12 mouse cellular contexts compared by ENCODE assay signal in the genomic region with DNA sequence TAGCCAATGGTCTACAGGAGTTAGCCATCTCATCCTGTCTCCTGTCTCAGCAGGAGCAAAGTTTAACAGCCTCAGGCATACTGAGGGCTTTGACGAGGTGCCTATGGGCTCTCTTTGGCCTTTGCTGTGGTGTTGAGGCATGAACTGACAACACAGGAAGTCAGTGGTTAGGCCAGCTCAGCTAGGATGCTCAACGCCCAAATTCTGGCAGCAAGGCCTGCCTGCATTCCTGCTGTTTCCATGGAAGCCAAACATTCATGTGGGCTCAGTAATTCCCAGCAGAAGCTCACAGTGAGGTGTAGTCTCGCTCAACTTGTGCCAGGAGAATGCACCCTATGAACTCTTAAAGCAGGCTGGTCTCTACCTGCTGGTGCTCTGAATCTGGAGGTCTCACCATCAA. TPM values are rescaled to one million over a fixed set of nuclear protein-coding genes. Genes with fewer than 3 reads are reported as not detected.
DNase-seq lines count a peak whose midpoint lies in the region; ATAC-seq and TF ChIP-seq lines count a peak whose summit lies in the region.
"Had no signal": no experiment of that assay in that cellular context is flagged by ENCODE, and none has a peak within 500 bp of the region (broad histone marks: within the 10 kb centered on the region; RNA-seq: fewer than 3 reads in every experiment).

No protein-coding gene starts in this region.

- H3K9me3 ChIP-seq in limb, embryonic 14.5 days (ENCODE audit: control insufficient read depth, low read length) = no peaks in the 10 kb centered on the region; the same call in 1 of the 2 replicates
- no peaks in the 10 kb centered on the region for H3K9me3 ChIP-seq in limb, embryonic 10.5 days (replicated peaks)
- H3K9me3 ChIP-seq: embryonic facial prominence, embryonic 13.5 days had no signal

- DNase-seq in gastrocnemius, postnatal 25 days = peak; percentile 6
- no peak for DNase-seq in gastrocnemius, postnatal 36 days
- DNase-seq in limb, embryonic 14.5 days (ENCODE audit: low spot score) = peak; percentile 59
- DNase-seq in limb, embryonic 10.5 days (ENCODE audit: low spot score) = no peak
- DNase-seq in R1 (ENCODE audit: low read depth, low spot score) = peak; percentile 28
- DNase-seq in lung, postnatal 36 days = peak; percentile 3
- DNase-seq in kidney, postnatal 4 days = no peak
- DNase-seq: kidney, postnatal 36 days had no signal

- no peak overlapping the region for H3K9ac ChIP-seq in limb, embryonic 14.5 days (ENCODE audit: low read depth, low read length, severe bottlenecking)
- H3K9ac ChIP-seq: embryonic facial prominence, embryonic 13.5 days; heart, embryonic 13.5 days had no signal

- no peaks in the 10 kb centered on the region for H3K27me3 ChIP-seq in limb, embryonic 14.5 days (ENCODE audit: control insufficient read depth, insufficient read depth, low read length)
- no peaks in the 10 kb centered on the region for H3K27me3 ChIP-seq in limb, embryonic 10.5 days (ENCODE audit: low read depth, poor library complexity, severe bottlenecking)
- H3K27me3 ChIP-seq: embryonic facial prominence, embryonic 13.5 days; heart, embryonic 13.5 days had no signal

- H3K4me3 ChIP-seq in limb, embryonic 14.5 days (replicated peaks; ENCODE audit: low read length) = no peak overlapping the region
- no peak overlapping the region for H3K4me3 ChIP-seq in limb, embryonic 10.5 days
- H3K4me3 ChIP-seq: embryonic facial prominence, embryonic 13.5 days; heart, embryonic 13.5 days had no signal

- no peak overlapping the region for H3K4me2 ChIP-seq in limb, embryonic 14.5 days (replicated peaks; ENCODE audit: low read depth, low read length, severe bottlenecking)
- H3K4me2 ChIP-seq: embryonic facial prominence, embryonic 13.5 days; heart, embryonic 13.5 days had no signal

- H3K27ac ChIP-seq in limb, embryonic 14.5 days (replicated peaks; ENCODE audit: low read depth, low read length) = no peak overlapping the region
- no peak overlapping the region for H3K27ac ChIP-seq in limb, embryonic 10.5 days
- H3K27ac ChIP-seq: embryonic facial prominence, embryonic 13.5 days; heart, embryonic 13.5 days had no signal

- intact Hi-C loops in gastrocnemius, postnatal 36 days (cut with DNase I) = no loop called here

- 46% methylated on average over 3 of the region's 3 CpGs for WGBS in limb, embryonic 14.5 days
- 57% methylated on average over 3 of the region's 3 CpGs for WGBS in limb, embryonic 10.5 days

- H3K4me1 ChIP-seq in limb, embryonic 14.5 days (ENCODE audit: control insufficient read depth, insufficient read depth, low read length) = no peaks in the 10 kb centered on the region
- H3K4me1 ChIP-seq in limb, embryonic 10.5 days = no peaks in the 10 kb centered on the region
- H3K4me1 ChIP-seq: heart, embryonic 13.5 days had no signal

- TF ChIP-seq POLR2A in limb, embryonic 14.5 days (IDR thresholded peaks at IDR 0.05; ENCODE audit: borderline replicate concordance, extremely low read depth, insufficient read depth, insufficient read length) = no peak

- no peaks in the 10 kb centered on the region for H3K36me3 ChIP-seq in limb, embryonic 14.5 days (ENCODE audit: control insufficient read depth, insufficient read depth, low read length)
- no peaks in the 10 kb centered on the region for H3K36me3 ChIP-seq in limb, embryonic 10.5 days
- H3K36me3 ChIP-seq: embryonic facial prominence, embryonic 13.5 days; G1E; heart, embryonic 13.5 days had no signal

- no peak; the same call in 1 of the 2 replicates for ATAC-seq in limb, embryonic 14.5 days (ENCODE audit: low FRiP score, low read depth)
- no peak for ATAC-seq in activated CD4-positive, CD25-positive, alpha-beta regulatory T cell, adult 4 months

RNA-seq across cellular contexts. Expression of a gene that starts 43.1 kb away (rescaled TPM):
- 10 to 100 TPM in 1 of 2 experiments, 1 to 10 TPM in 1; 9.8 to 11.1 TPM for total RNA-seq in gastrocnemius, postnatal 25 days (2021)
- total RNA-seq in gastrocnemius, postnatal 36 days (2021) = 1 to 10 TPM; 8.0 to 9.7 TPM
- 27.5 and 30.6 TPM in 2 replicates for polyA plus RNA-seq in limb, embryonic 14.5 days (2012; rRNA removed)
- 32.2 and 32.6 TPM in 2 replicates for polyA plus RNA-seq in limb, embryonic 14.5 days (2014; fragmentation: Nextera tagmentation; extraction: Ambion mirVana)
- 16.5 and 18.7 TPM in 2 replicates for polyA plus RNA-seq in limb, embryonic 10.5 days (2016; fragmentation: Nextera tagmentation; extraction: Ambion mirVana)
- 10 to 100 TPM; 28.7 to 32.0 TPM for polyA plus RNA-seq in activated CD4-positive, CD25-positive, alpha-beta regulatory T cell, adult 4 months (2017; shearing (Covaris generic))

RNA-seq across cellular contexts. Expression of a gene that starts 43.4 kb away (rescaled TPM):
- 1 to 10 TPM; 2.3 to 2.9 TPM for total RNA-seq in gastrocnemius, postnatal 25 days (2021)
- total RNA-seq in gastrocnemius, postnatal 36 days (2021) = 1 to 10 TPM; 2.9 to 3.5 TPM
- polyA plus RNA-seq in limb, embryonic 14.5 days (2012; rRNA removed) = 8.4 and 10.2 TPM in 2 replicates
- polyA plus RNA-seq in limb, embryonic 14.5 days (2014; fragmentation: Nextera tagmentation; extraction: Ambion mirVana) = 4.8 and 5.3 TPM in 2 replicates
- 5.3 and 6.6 TPM in 2 replicates for polyA plus RNA-seq in limb, embryonic 10.5 days (2016; fragmentation: Nextera tagmentation; extraction: Ambion mirVana)
- polyA plus RNA-seq in activated CD4-positive, CD25-positive, alpha-beta regulatory T cell, adult 4 months (2017; shearing (Covaris generic)) = 1 to 10 TPM; 4.6 to 6.1 TPM

Comparison
In these comparisons a context has a peak if more than half of its experiments do, and no peak if none do; other contexts are left out.
1. DNase-seq: peak in gastrocnemius, postnatal 25 days (single experiment), limb, embryonic 14.5 days (single experiment), R1 (single experiment) and lung, postnatal 36 days (single experiment); none in gastrocnemius, postnatal 36 days (0 of 2), limb, embryonic 10.5 days (single experiment) and kidney, postnatal 4 days (0 of 2).